Mouse (Mus musculus) lung, embryonic 14.5 days (tissue): Measurements from ENCODE around the gene 1700006A11Rik. TPM values are rescaled to one million over a fixed set of nuclear protein-coding genes. Genes with fewer than 3 reads are reported as not detected.
"Not testable (repeated sequence)": the region's sequence is repeated elsewhere in the genome, so short reads cannot be mapped to it uniquely, and the experiment has no call there.

Source experiments
- ATAC-seq: fragments of 200-750 bp; cut with Nextera tagmentation; 2 replicates; pipeline ENCODE4 v1.8.0; 2017; ENCODE audit warnings: mild to moderate bottlenecking, moderate TSS enrichment, moderate library complexity; ENCODE audit not compliant: insufficient read depth
- DNase-seq: peaks from one replicate; pipeline ENCODE4 v3.0.0-alpha.2; 2015
- H3K27ac ChIP-seq: fragments of 300-500 bp; sonication (generic); 2 replicates; pipeline ENCODE4 v1.5.1; 2014; ENCODE audit warnings: low read depth, mild to moderate bottlenecking, moderate library complexity
- H3K27me3 ChIP-seq: fragments of 300-500 bp; sonication (generic); 2 replicates; pipeline ENCODE4 v1.6.1; 2014; ENCODE audit warnings: low read length, control low read depth; ENCODE audit not compliant: insufficient read depth
- H3K36me3 ChIP-seq: fragments of 300-500 bp; sonication (generic); 2 replicates; pipeline ENCODE4 v1.6.1; 2014; ENCODE audit warnings: control low read depth; ENCODE audit not compliant: insufficient read depth
- H3K4me1 ChIP-seq: fragments of 300-500 bp; sonication (generic); 2 replicates; pipeline ENCODE4 v1.6.1; 2014; ENCODE audit warnings: antibody characterized with exemption, control low read depth; ENCODE audit not compliant: insufficient read depth
- H3K4me2 ChIP-seq: fragments of 300-500 bp; sonication (generic); 2 replicates; pipeline ENCODE4 v1.6.1; 2014; ENCODE audit warnings: mild to moderate bottlenecking
- H3K4me3 ChIP-seq: fragments of 300-500 bp; sonication (generic); 2 replicates; pipeline ENCODE4 v1.5.1; 2014; ENCODE audit warnings: low read depth, low read length
- H3K9ac ChIP-seq: fragments of 300-500 bp; sonication (generic); 2 replicates; pipeline ENCODE4 v1.6.1; 2014
- H3K9me3 ChIP-seq: fragments of 300-500 bp; sonication (generic); 2 replicates; pipeline ENCODE4 v1.6.1; 2016; ENCODE audit warnings: low read depth, low read length, control low read depth
- CTCF ChIP-seq: IDR thresholded peaks from 2 replicates; pipeline ENCODE4 v1.5.1; 2016; ENCODE audit warnings: antibody characterized with exemption, low read depth
- WGBS: fragments of 180-500 bp; shearing (Covaris S2); extraction: QIAGEN DNeasy Blood & Tissue Kit; methylation state at CpG from one replicate; pipeline ENCODE4 v1.1.7; 2014; 5-methylcytosine and 5-hydroxymethylcytosine counted together
- polyA plus RNA-seq: library from polyadenylated mRNA; unstranded; fragments of >200 nt; fragmentation: Nextera tagmentation; extraction: Ambion mirVana; gene quantifications from 2 replicates; pipeline ENCODE4 v1.2.1, GENCODE M21; 2014

Gene 1700006A11Rik
- polyA plus RNA-seq: not detected in 2 replicates

DNA sequence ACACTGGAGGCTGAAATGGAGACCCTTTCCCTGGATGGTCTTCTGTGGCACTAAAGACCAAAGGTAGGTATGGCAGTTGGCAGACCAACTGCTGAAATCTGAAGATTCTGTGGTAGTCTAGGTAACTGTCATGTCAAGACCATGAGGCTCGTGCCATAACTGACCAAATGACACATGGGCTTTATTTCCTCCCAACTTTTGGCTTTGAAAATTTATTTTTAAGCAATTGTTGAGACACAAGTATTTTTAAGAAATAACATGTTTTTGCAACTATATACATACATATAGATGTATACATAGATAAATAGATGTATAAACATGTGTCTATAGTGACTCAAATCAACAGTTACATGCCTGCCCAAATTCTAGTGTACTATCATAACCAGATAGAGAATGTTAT lies at the start of gene 1700006A11Rik:
Gene 1700006A11Rik, minus strand, starts transcription at position 101 of the 400 bp plus-strand sequence.
- no peak within 1 kb of the TSS for H3K9ac ChIP-seq
- no peaks in the 10 kb centered on the region for H3K27me3 ChIP-seq
- H3K27ac ChIP-seq: no peak within 1 kb of the TSS
- TF ChIP-seq CTCF: no peak
- WGBS: 75% methylated on average over 1 of the region's 1 CpGs
- ATAC-seq: no peak
- H3K36me3 ChIP-seq: no peaks in the 10 kb centered on the region
- no peaks in the 10 kb centered on the region for H3K9me3 ChIP-seq
- H3K4me1 ChIP-seq: no peaks in the 10 kb centered on the region
- no peak within 1 kb of the TSS for H3K4me2 ChIP-seq
- H3K4me3 ChIP-seq: no peak within 1 kb of the TSS
- DNase-seq: no peak

DNA sequence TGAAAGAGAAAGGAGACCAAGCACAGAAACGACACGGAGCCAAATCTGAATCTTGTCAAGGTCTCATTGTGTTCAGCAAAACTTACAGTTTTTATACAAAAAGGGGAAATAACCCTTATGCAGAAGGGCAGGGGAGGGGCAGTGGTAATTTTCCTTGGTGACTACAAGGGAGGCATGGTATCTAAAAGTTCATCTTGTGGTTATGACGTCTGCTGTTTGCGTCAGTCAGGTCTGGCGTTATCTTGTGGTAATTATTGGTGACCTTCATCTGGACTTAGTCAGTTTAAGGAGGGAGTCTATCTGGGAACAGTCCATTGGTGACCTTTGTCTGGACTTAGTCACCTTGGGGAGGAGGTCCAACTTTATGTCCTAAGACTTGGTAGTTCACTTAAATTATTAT lies 48.5 kb upstream of the 1700006A11Rik start:
- not testable (repeated sequence) for ATAC-seq, H3K9me3 ChIP-seq, H3K9ac ChIP-seq, H3K27ac ChIP-seq, H3K4me3 ChIP-seq, H3K27me3 ChIP-seq, H3K4me1 ChIP-seq, DNase-seq, H3K36me3 ChIP-seq, H3K4me2 ChIP-seq
- 88% methylated on average over 5 of the region's 5 CpGs for WGBS

GRCm38 (mm10) chr3:124466102-124466730 lies 40.4 kb upstream of the 1700006A11Rik start:
- no peak for TF ChIP-seq CTCF
- no peak overlapping the region for H3K4me2 ChIP-seq
- H3K9me3 ChIP-seq: no peaks in the 10 kb centered on the region
- no peak overlapping the region for H3K9ac ChIP-seq
- no peaks in the 10 kb centered on the region for H3K4me1 ChIP-seq
- no peaks in the 10 kb centered on the region for H3K27me3 ChIP-seq
- 88% methylated on average over 6 of the region's 6 CpGs for WGBS
- H3K27ac ChIP-seq: no peak overlapping the region
- ATAC-seq: no peak
- H3K36me3 ChIP-seq: no peaks in the 10 kb centered on the region
- DNase-seq: peak; percentile 1
- H3K4me3 ChIP-seq: no peak overlapping the region

GRCm38 (mm10) chr3:124392201-124392600 lies 33.6 kb downstream of the 1700006A11Rik start:
- no peak for TF ChIP-seq CTCF
- 73% methylated on average over 5 of the region's 5 CpGs for WGBS
- Histone ChIP-seq H3K9ac (no peak overlapping the region), H3K9me3 (no peaks in the 10 kb centered on the region), H3K27me3 (no peaks in the 10 kb centered on the region), H3K4me3 (no peak overlapping the region), H3K36me3 (no peaks in the 10 kb centered on the region), H3K4me1 (no peaks in the 10 kb centered on the region), H3K27ac (no peak overlapping the region), H3K4me2 (no peak overlapping the region)
- DNase-seq (no peak), ATAC-seq (no peak)

- H3K27ac ChIP-seq: no peak overlapping the region
- H3K4me2 ChIP-seq: no peak overlapping the region
- no peaks in the 10 kb centered on the region for H3K27me3 ChIP-seq
- H3K36me3 ChIP-seq: no peaks in the 10 kb centered on the region
- 56% methylated on average over 2 of the region's 2 CpGs for WGBS
- no peaks in the 10 kb centered on the region for H3K9me3 ChIP-seq
- DNase-seq (peak; percentile 9), ATAC-seq (no peak)
- no peaks in the 10 kb centered on the region for H3K4me1 ChIP-seq
- no peak overlapping the region for H3K9ac ChIP-seq
- no peak overlapping the region for H3K4me3 ChIP-seq
- no peak for TF ChIP-seq CTCF
Observed at GRCm38 (mm10) chr3:124390101-124390500, 35.7 kb downstream of the 1700006A11Rik start.

DNA sequence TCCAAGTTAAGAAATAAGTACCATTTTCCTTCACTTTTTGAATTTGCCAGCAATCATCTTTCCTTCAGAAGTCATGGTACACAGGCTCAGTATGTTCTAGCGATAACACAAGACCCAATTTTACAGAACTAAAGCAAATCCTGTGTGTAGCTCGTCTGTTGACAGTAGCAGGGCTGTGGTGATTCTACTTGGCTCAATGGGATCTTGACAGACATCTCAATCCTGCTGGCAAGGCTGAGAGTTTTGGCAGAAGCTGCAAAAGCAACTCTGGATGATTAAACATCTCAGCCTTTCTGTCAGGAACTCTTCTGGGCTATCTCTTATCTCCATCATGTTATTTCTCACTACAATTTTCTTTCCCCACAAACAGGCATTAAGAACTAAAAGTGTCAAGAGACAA lies 36.2 kb downstream of the 1700006A11Rik start:
- Histone ChIP-seq H3K36me3 (no peaks in the 10 kb centered on the region), H3K27ac (no peak overlapping the region), H3K4me3 (no peak overlapping the region), H3K27me3 (no peaks in the 10 kb centered on the region), H3K4me2 (no peak overlapping the region), H3K4me1 (no peaks in the 10 kb centered on the region), H3K9ac (no peak overlapping the region), H3K9me3 (no peaks in the 10 kb centered on the region)
- TF ChIP-seq CTCF: no peak
- WGBS: 42% methylated on average over 2 of the region's 2 CpGs
- ATAC-seq (no peak), DNase-seq (peak; percentile 3)

- H3K4me2 ChIP-seq, H3K27ac ChIP-seq, H3K36me3 ChIP-seq, ATAC-seq, H3K27me3 ChIP-seq, H3K4me1 ChIP-seq, H3K9me3 ChIP-seq, H3K9ac ChIP-seq, H3K4me3 ChIP-seq, DNase-seq: not testable (repeated sequence)
- 91% methylated on average over 18 of the region's 18 CpGs for WGBS
Observed at GRCm38 (mm10) chr3:124385377-124385776, 40.5 kb downstream of the 1700006A11Rik start.
